Mouse (Mus musculus) MEL (cell line): ENCODE results near the gene Actrt2. TPM values are rescaled to one million over a fixed set of nuclear protein-coding genes. Genes with fewer than 3 reads are reported as not detected.

Source experiments
- DNase-seq: peaks from one replicate; pipeline ENCODE4 v3.0.0; 2011; ENCODE audit warnings: low read depth, low spot score
- H3K27ac ChIP-seq: 2 replicates; pipeline ENCODE4 v1.5.1; 2012; ENCODE audit warnings: low read depth, mild to moderate bottlenecking, control low read depth, low read length, moderate library complexity; ENCODE audit not compliant: control insufficient read depth
- H3K27me3 ChIP-seq, 2 experiments: fragments of 150-350 bp in 1 of 2; sonication (generic) in 1 of 2; 2 replicates each; pipeline ENCODE4 v1.6.1; 2012; ENCODE audit warnings: low read length in 2 of 2, mild to moderate bottlenecking in 2 of 2, improper control_type of control experiment in 1 of 2, moderate library complexity in 1 of 2; ENCODE audit not compliant: insufficient read depth in 2 of 2, control insufficient read depth in 1 of 2
- H3K36me3 ChIP-seq, 2 experiments: 2 replicates each; pipeline ENCODE4 v1.6.1; 2012 to 2014; ENCODE audit warnings: low read length in 2 of 2, improper control_type of control experiment in 1 of 2, inconsistent platforms in 1 of 2, mild to moderate bottlenecking in 1 of 2; ENCODE audit not compliant: insufficient read depth in 2 of 2, control insufficient read depth in 1 of 2
- H3K4me1 ChIP-seq, 2 experiments: fragments of 150-350 bp in 1 of 2; sonication (generic) in 1 of 2; 2 replicates each; pipeline ENCODE4 v1.6.1; 2012; ENCODE audit warnings: low read length in 2 of 2, improper control_type of control experiment in 1 of 2, mild to moderate bottlenecking in 1 of 2; ENCODE audit not compliant: insufficient read depth in 2 of 2, control insufficient read depth in 1 of 2
- H3K4me3 ChIP-seq, 2 experiments: fragments of 150-350 bp in 1 of 2; sonication (generic) in 1 of 2; 2 replicates each; pipeline ENCODE4 v1.5.1; 2012; ENCODE audit warnings: low read depth in 2 of 2, low read length in 2 of 2, mild to moderate bottlenecking in 2 of 2, moderate library complexity in 2 of 2, control low read depth in 1 of 2, improper control_type of control experiment in 1 of 2; ENCODE audit not compliant: control insufficient read depth in 1 of 2, insufficient read depth in 1 of 2
- H3K79me2 ChIP-seq: 2 replicates; pipeline ENCODE4 v1.6.1; 2012; ENCODE audit warnings: mild to moderate bottlenecking, low read length, moderate library complexity; ENCODE audit not compliant: control insufficient read depth, poor library complexity, insufficient read depth
- H3K9ac ChIP-seq: 2 replicates; pipeline ENCODE4 v1.6.1; 2012; ENCODE audit warnings: low read depth, mild to moderate bottlenecking, control low read depth, low read length, moderate library complexity; ENCODE audit not compliant: control insufficient read depth, poor library complexity, severe bottlenecking
- H3K9me3 ChIP-seq: fragments of 150-350 bp; sonication (generic); replicated peaks from 2 replicates; pipeline ENCODE4 v1.6.1; 2012; ENCODE audit warnings: mild to moderate bottlenecking, low read length, improper control_type of control experiment, moderate library complexity; ENCODE audit not compliant: insufficient read depth
- BHLHE40 ChIP-seq: IDR thresholded peaks from 2 replicates; pipeline ENCODE4 v1.6.1; 2012; ENCODE audit warnings: low read depth, mild to moderate bottlenecking, inconsistent platforms, low read length, improper control_type of control experiment, borderline replicate concordance
- CHD2 ChIP-seq: IDR thresholded peaks from 2 replicates; pipeline ENCODE4 v1.6.1; 2011; ENCODE audit warnings: low read length, improper control_type of control experiment
- CTCF ChIP-seq, 3 experiments: IDR thresholded peaks in 2 of 3; conservative IDR thresholded peaks in 1 of 3; 2 replicates each; pipeline ENCODE4 v1.5.1; 2011 to 2012; ENCODE audit warnings: low read length in 3 of 3, low read depth in 2 of 3, mild to moderate bottlenecking in 2 of 3, improper control_type of control experiment in 1 of 3, inconsistent platforms in 1 of 3, mixed read lengths in 1 of 3, moderate library complexity in 1 of 3; ENCODE audit not compliant: control insufficient read depth in 1 of 3, insufficient read depth in 1 of 3, poor library complexity in 1 of 3, severe bottlenecking in 1 of 3
- E2F4 ChIP-seq: IDR thresholded peaks from 2 replicates; pipeline ENCODE4 v1.6.1; 2011; ENCODE audit warnings: low read depth, low read length, improper control_type of control experiment, borderline replicate concordance
- ELF1 ChIP-seq: IDR thresholded peaks from 2 replicates; pipeline ENCODE4 v1.6.1; 2014; ENCODE audit warnings: low read depth, mild to moderate bottlenecking, inconsistent platforms, low read length, improper control_type of control experiment, moderate library complexity
- EP300 ChIP-seq, 2 experiments: IDR thresholded peaks; 2 replicates each; pipeline ENCODE4 v1.6.1; 2011; ENCODE audit warnings: improper control_type of control experiment in 2 of 2, low read length in 2 of 2, low read depth in 1 of 2, mild to moderate bottlenecking in 1 of 2
- ETS1 ChIP-seq: IDR thresholded peaks from 2 replicates; pipeline ENCODE4 v1.6.1; 2012; ENCODE audit warnings: low read depth, mild to moderate bottlenecking, inconsistent platforms, low read length, improper control_type of control experiment, moderate library complexity
- GATA1 ChIP-seq: IDR thresholded peaks from 2 replicates; pipeline ENCODE4 v1.6.1; 2011; ENCODE audit warnings: low read depth, low read length, improper control_type of control experiment
- HCFC1 ChIP-seq: IDR thresholded peaks from 2 replicates; pipeline ENCODE4 v1.6.1; 2012; ENCODE audit warnings: low read depth, mild to moderate bottlenecking, inconsistent platforms, low read length, improper control_type of control experiment, moderate library complexity
- KAT2A ChIP-seq: conservative IDR thresholded peaks from 2 replicates; pipeline ENCODE4 v1.6.1; 2012; ENCODE audit warnings: low read depth, low read length, improper control_type of control experiment, inconsistent platforms
- MAX ChIP-seq: IDR thresholded peaks from 2 replicates; pipeline ENCODE4 v1.6.1; 2011; ENCODE audit warnings: low read length, improper control_type of control experiment
- MAZ ChIP-seq: IDR thresholded peaks from 2 replicates; pipeline ENCODE4 v1.6.1; 2012; ENCODE audit warnings: low read depth, mild to moderate bottlenecking, inconsistent platforms, low read length, improper control_type of control experiment
- MYB ChIP-seq: IDR thresholded peaks from 2 replicates; pipeline ENCODE4 v1.6.1; 2011; ENCODE audit warnings: mild to moderate bottlenecking, low read depth, low read length, improper control_type of control experiment
- NELFE ChIP-seq: IDR thresholded peaks from 2 replicates; pipeline ENCODE4 v1.6.1; 2011; ENCODE audit warnings: low read depth, low read length, improper control_type of control experiment
- POLR2A ChIP-seq, 2 experiments: IDR thresholded peaks; 2 replicates each; pipeline ENCODE4 v1.6.1; 2011 to 2012; ENCODE audit warnings: low read length in 2 of 2, mild to moderate bottlenecking in 2 of 2, control low read depth in 1 of 2, improper control_type of control experiment in 1 of 2, low read depth in 1 of 2, moderate library complexity in 1 of 2; ENCODE audit not compliant: control insufficient read depth in 1 of 2, insufficient read depth in 1 of 2, poor library complexity in 1 of 2
- POLR2AphosphoS2 ChIP-seq: IDR thresholded peaks from 2 replicates; pipeline ENCODE4 v1.6.1; 2011; ENCODE audit warnings: low read length, improper control_type of control experiment
- POLR2AphosphoS5 ChIP-seq: IDR thresholded peaks from 2 replicates; pipeline ENCODE4 v1.6.1; 2012; ENCODE audit warnings: low read depth, borderline replicate concordance, mild to moderate bottlenecking, inconsistent platforms, low read length, moderate library complexity, mixed read lengths
- RAD21 ChIP-seq: IDR thresholded peaks from 2 replicates; pipeline ENCODE4 v1.6.1; 2011; ENCODE audit warnings: mild to moderate bottlenecking, low read depth, low read length, improper control_type of control experiment
- SMC3 ChIP-seq: IDR thresholded peaks from 2 replicates; pipeline ENCODE4 v1.6.1; 2011; ENCODE audit warnings: low read depth, low read length, improper control_type of control experiment
- TAL1 ChIP-seq: IDR thresholded peaks from 2 replicates; pipeline ENCODE4 v1.6.1; 2012; ENCODE audit warnings: mild to moderate bottlenecking, inconsistent platforms, low read length, moderate library complexity, mixed read lengths
- TCF12 ChIP-seq: IDR thresholded peaks from 2 replicates; pipeline ENCODE4 v1.6.1; 2014; ENCODE audit warnings: low read depth, mild to moderate bottlenecking, inconsistent platforms, low read length, improper control_type of control experiment, moderate library complexity
- UBTF ChIP-seq: IDR thresholded peaks from 2 replicates; pipeline ENCODE4 v1.6.1; 2012; ENCODE audit warnings: low read depth, mild to moderate bottlenecking, inconsistent platforms, low read length, improper control_type of control experiment, moderate library complexity, borderline replicate concordance; ENCODE audit not compliant: insufficient read depth
- USF1 ChIP-seq: IDR thresholded peaks from 2 replicates; pipeline ENCODE4 v1.6.1; 2014; ENCODE audit warnings: low read depth, mild to moderate bottlenecking, inconsistent platforms, low read length, improper control_type of control experiment, moderate library complexity
- ZC3H11A ChIP-seq: IDR thresholded peaks from 2 replicates; pipeline ENCODE4 v1.6.1; 2012; ENCODE audit warnings: low read depth, mild to moderate bottlenecking, inconsistent platforms, low read length, improper control_type of control experiment
- ZNF384 ChIP-seq: IDR thresholded peaks from 2 replicates; pipeline ENCODE4 v1.6.1; 2012; ENCODE audit warnings: low read depth, mild to moderate bottlenecking, inconsistent platforms, low read length, improper control_type of control experiment
- polyA plus RNA-seq, 2 experiments: library from polyadenylated mRNA; stranded (reverse) in 1 of 2; unstranded in 1 of 2; fragments of >175 nt in 1 of 2; fragments of >200 nt in 1 of 2; gene quantifications; 2 replicates each; pipeline versions ENCODE4 v1.2.1 to v1.2.4; 2012; ENCODE audit warnings: low replicate concordance in 2 of 2, low read depth in 1 of 2; ENCODE audit not compliant: insufficient read length in 2 of 2, insufficient read depth in 1 of 2, missing spikeins in 1 of 2
- total RNA-seq: library from RNA; depleted of rRNA; stranded (reverse); fragments of 300-350 nt; gene quantifications from 2 replicates; pipeline ENCODE4 v1.2.3, GENCODE M21; 2012

Actrt2 gene
- total and polyA plus RNA-seq, 3 experiments, result not detected

GRCm38 (mm10) chr4:154632800-154633764 lies 34.6 kb downstream of the Actrt2 start:
- DNase-seq, result no peak
- H3K36me3 ChIP-seq, result no peaks in the 10 kb centered on the region
- no peak for TF ChIP-seq GATA1
- TF ChIP-seq HCFC1, result no peak
- TF ChIP-seq CTCF (IDR thresholded peaks at IDR 0.05 in 2 of 3, conservative IDR thresholded peaks at IDR 0.05 in 1 of 3; ENCODE audit: control insufficient read depth in 1 of 3, insufficient read depth in 1 of 3, low read depth in 2 of 3, low read length in 3 of 3, poor library complexity in 1 of 3, severe bottlenecking in 1 of 3), result no peak
- no peak for TF ChIP-seq CHD2
- no peak for TF ChIP-seq MAX
- no peak for TF ChIP-seq ELF1
- no peak for TF ChIP-seq RAD21
- no peak for TF ChIP-seq USF1
- TF ChIP-seq TAL1, result no peak
- TF ChIP-seq ZC3H11A, result no peak
- no peak for TF ChIP-seq ZNF384
- no peak for TF ChIP-seq POLR2AphosphoS2
- no peak for TF ChIP-seq EP300 (IDR thresholded peaks at IDR 0.05; ENCODE audit: low read depth in 1 of 2, low read length in 2 of 2)
- no peak for TF ChIP-seq ETS1
- TF ChIP-seq NELFE, result no peak
- no peak for TF ChIP-seq MYB
- TF ChIP-seq BHLHE40, result no peak
- TF ChIP-seq KAT2A, result no peak
- no peak for TF ChIP-seq POLR2A (IDR thresholded peaks at IDR 0.05; ENCODE audit: control insufficient read depth in 1 of 2, insufficient read depth in 1 of 2, low read depth in 1 of 2, low read length in 2 of 2, poor library complexity in 1 of 2)
- TF ChIP-seq POLR2AphosphoS5, result no peak
- TF ChIP-seq, all 39 proteins: peak for 0
- no peaks in the 10 kb centered on the region for H3K79me2 ChIP-seq
- no peaks in the 10 kb centered on the region for H3K27me3 ChIP-seq
- H3K9me3 ChIP-seq, result no peaks in the 10 kb centered on the region
- H3K27ac ChIP-seq, result no peak overlapping the region
- no peaks in the 10 kb centered on the region for H3K4me1 ChIP-seq
- H3K4me3 ChIP-seq, result no peak overlapping the region
- H3K9ac ChIP-seq, result no peak overlapping the region

GRCm38 (mm10) chr4:154630763-154631162 lies 36.9 kb downstream of the Actrt2 start:
- no peaks in the 10 kb centered on the region for H3K79me2 ChIP-seq
- no peaks in the 10 kb centered on the region for H3K36me3 ChIP-seq
- no peak overlapping the region for H3K9ac ChIP-seq
- H3K9me3 ChIP-seq, result no peaks in the 10 kb centered on the region
- H3K4me3 ChIP-seq, result no peak overlapping the region
- TF ChIP-seq EP300 (IDR thresholded peaks at IDR 0.05; ENCODE audit: low read depth in 1 of 2, low read length in 2 of 2), result no peak
- TF ChIP-seq UBTF, result no peak
- TF ChIP-seq CTCF (IDR thresholded peaks at IDR 0.05 in 2 of 3, conservative IDR thresholded peaks at IDR 0.05 in 1 of 3; ENCODE audit: control insufficient read depth in 1 of 3, insufficient read depth in 1 of 3, low read depth in 2 of 3, low read length in 3 of 3, poor library complexity in 1 of 3, severe bottlenecking in 1 of 3), result no peak
- no peak for TF ChIP-seq NELFE
- TF ChIP-seq MAZ, result no peak
- no peak for TF ChIP-seq E2F4
- no peak for TF ChIP-seq RAD21
- TF ChIP-seq SMC3, result no peak
- TF ChIP-seq ZC3H11A, result no peak
- no peak for TF ChIP-seq TCF12
- no peaks in the 10 kb centered on the region for H3K27me3 ChIP-seq
- H3K27ac ChIP-seq, result no peak overlapping the region
- H3K4me1 ChIP-seq, result no peaks in the 10 kb centered on the region
- DNase-seq, result no peak
